Mouse (Mus musculus) small intestine, adult 2 months (tissue): ENCODE data around the gene Ccin.

Experiments used
- CTCF ChIP-seq: fragments of 200-500 bp; IDR thresholded peaks from 2 replicates; pipeline ENCODE4 v1.5.1; 2012; ENCODE audit warnings: low read depth, mild to moderate bottlenecking, control low read depth, inconsistent platforms, low read length, moderate library complexity, mixed read lengths; ENCODE audit not compliant: insufficient replicate concordance, insufficient read length; ENCODE audit errors: extremely low read depth
- POLR2A ChIP-seq: fragments of 200-500 bp; IDR thresholded peaks from 2 replicates; pipeline ENCODE4 v1.6.1; 2012; ENCODE audit warnings: low read depth, mild to moderate bottlenecking, control low read depth, inconsistent platforms, low read length, moderate library complexity

- TF ChIP-seq POLR2A (no peak), CTCF (no peak)
Observed at GRCm38 (mm10) chr4:43984326-43984725, 1.0 kb downstream of the Ccin start.
